Mouse (Mus musculus): ENCODE measurements around the gene Uvrag. TPM values are rescaled to one million over a fixed set of nuclear protein-coding genes. Genes with fewer than 3 reads are reported as not detected.

Gene Uvrag
- total and polyA plus RNA-seq, 3 experiments = 5.9 to 22.1 (median 21.0) TPM

- no peak for TF ChIP-seq EP300 (IDR thresholded peaks at IDR 0.05; ENCODE audit: insufficient read depth, low read depth, low read length)
- TF ChIP-seq CTCF (IDR thresholded peaks at IDR 0.05) = no peak
- no peak for TF ChIP-seq POLR2A (IDR thresholded peaks at IDR 0.05; ENCODE audit: insufficient read depth, low read depth, low read length)
- no peaks in the 10 kb centered on the region for H3K79me2 ChIP-seq (replicated peaks; ENCODE audit: control insufficient read depth, insufficient read depth, low read length)
- H3K27me3 ChIP-seq (ENCODE audit: control insufficient read depth, insufficient read depth, low read length) = no peaks in the 10 kb centered on the region
- intact Hi-C loops (cut with DNase I) = no loop called here
- 54% methylated on average over 5 of the region's 5 CpGs for WGBS
- H3K27ac ChIP-seq = peak overlapping the region; percentile 85
- H3K36me3 ChIP-seq (ENCODE audit: control insufficient read depth, insufficient read depth, low read length) = peaks cover 6% of the 10 kb centered on the region
- H3K9ac ChIP-seq (ENCODE audit: low read depth, low read length) = peak overlapping the region; percentile 25; the same call in 1 of the 2 replicates
- H3K4me3 ChIP-seq = no peak overlapping the region
- no peak for DNase-seq
- H3K4me1 ChIP-seq (ENCODE audit: control insufficient read depth, insufficient read depth, low read length) = peaks cover 15% of the 10 kb centered on the region
Measured at GRCm38 (mm10) chr7:99158904-99159303, 18.0 kb upstream of the Uvrag start.

- no peak overlapping the region for H3K4me3 ChIP-seq
- H3K4me1 ChIP-seq (ENCODE audit: control insufficient read depth, insufficient read depth, low read length) = peaks cover 15% of the 10 kb centered on the region
- no peaks in the 10 kb centered on the region for H3K79me2 ChIP-seq (replicated peaks; ENCODE audit: control insufficient read depth, insufficient read depth, low read length)
- intact Hi-C loops (cut with DNase I) = no loop called here
- WGBS = 56% methylated on average over 8 of the region's 8 CpGs
- TF ChIP-seq CTCF (IDR thresholded peaks at IDR 0.05) (no peak), POLR2A (IDR thresholded peaks at IDR 0.05; ENCODE audit: insufficient read depth, low read depth, low read length) (0 out of 2 replicates have a peak, but pooled peaks have one; percentile 23), EP300 (IDR thresholded peaks at IDR 0.05; ENCODE audit: insufficient read depth, low read depth, low read length) (0 out of 2 replicates have a peak, but pooled peaks have one; percentile 29)
- no peak overlapping the region for H3K9ac ChIP-seq (ENCODE audit: low read depth, low read length)
- DNase-seq = no peak
- H3K27me3 ChIP-seq (ENCODE audit: control insufficient read depth, insufficient read depth, low read length) = no peaks in the 10 kb centered on the region
- H3K36me3 ChIP-seq (ENCODE audit: control insufficient read depth, insufficient read depth, low read length) = peaks cover 6% of the 10 kb centered on the region
- no peak overlapping the region; the same call in 1 of the 2 replicates for H3K27ac ChIP-seq
Measured at GRCm38 (mm10) chr7:99158011-99158410, 17.1 kb upstream of the Uvrag start.

DNA sequence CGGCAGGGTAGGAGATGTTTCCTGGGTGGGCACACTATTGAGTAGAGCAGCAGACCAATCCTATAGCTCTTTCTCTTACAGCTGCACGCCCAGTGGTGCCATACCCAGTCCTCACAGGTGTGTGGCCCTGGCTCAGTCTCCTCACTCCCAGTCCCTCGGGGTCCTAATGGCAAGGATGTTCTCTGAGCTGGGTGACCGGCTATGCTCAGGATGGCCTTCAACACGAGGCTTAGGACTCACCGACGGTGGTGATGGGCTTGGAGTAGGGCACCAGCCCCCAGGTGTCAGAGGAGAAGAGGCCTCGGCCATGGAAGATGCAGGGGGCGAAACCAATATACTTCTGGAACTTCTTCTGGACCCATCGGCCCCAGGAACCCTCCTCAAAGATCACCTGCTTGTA is 15.8 kb upstream of the Uvrag start:
- peaks cover 15% of the 10 kb centered on the region for H3K4me1 ChIP-seq (ENCODE audit: control insufficient read depth, insufficient read depth, low read length)
- no peak overlapping the region for H3K9ac ChIP-seq (ENCODE audit: low read depth, low read length)
- H3K27ac ChIP-seq = no peak overlapping the region; the same call in 1 of the 2 replicates
- H3K27me3 ChIP-seq (ENCODE audit: control insufficient read depth, insufficient read depth, low read length) = no peaks in the 10 kb centered on the region
- intact Hi-C loops (cut with DNase I) = no loop called here
- peaks cover 6% of the 10 kb centered on the region for H3K36me3 ChIP-seq (ENCODE audit: control insufficient read depth, insufficient read depth, low read length)
- H3K79me2 ChIP-seq (replicated peaks; ENCODE audit: control insufficient read depth, insufficient read depth, low read length) = no peaks in the 10 kb centered on the region
- no peak overlapping the region for H3K4me3 ChIP-seq
- WGBS = 84% methylated on average over 10 of the region's 10 CpGs
- no peak for DNase-seq
- TF ChIP-seq CTCF (IDR thresholded peaks at IDR 0.05) (no peak), POLR2A (IDR thresholded peaks at IDR 0.05; ENCODE audit: insufficient read depth, low read depth, low read length) (no peak), EP300 (IDR thresholded peaks at IDR 0.05; ENCODE audit: insufficient read depth, low read depth, low read length) (no peak)

GRCm38 (mm10) chr7:99155311-99156289 is 14.7 kb upstream of the Uvrag start:
- Histone ChIP-seq H3K4me3 (no peak overlapping the region), H3K27ac (no peak overlapping the region), H3K27me3 (ENCODE audit: control insufficient read depth, insufficient read depth, low read length) (no peaks in the 10 kb centered on the region), H3K4me1 (ENCODE audit: control insufficient read depth, insufficient read depth, low read length) (peaks cover 14% of the 10 kb centered on the region), H3K9ac (ENCODE audit: low read depth, low read length) (peak overlapping the region; percentile 12; the same call in 1 of the 2 replicates), H3K36me3 (ENCODE audit: control insufficient read depth, insufficient read depth, low read length) (peaks cover 6% of the 10 kb centered on the region), H3K79me2 (replicated peaks; ENCODE audit: control insufficient read depth, insufficient read depth, low read length) (no peaks in the 10 kb centered on the region)
- WGBS = 10% methylated on average over 17 of the region's 17 CpGs
- intact Hi-C loops (cut with DNase I) = no loop called here
- no peak for TF ChIP-seq CTCF (IDR thresholded peaks at IDR 0.05)
- no peak for TF ChIP-seq POLR2A (IDR thresholded peaks at IDR 0.05; ENCODE audit: insufficient read depth, low read depth, low read length)
- TF ChIP-seq EP300 (IDR thresholded peaks at IDR 0.05; ENCODE audit: insufficient read depth, low read depth, low read length) = no peak
- no peak for DNase-seq

GRCm38 (mm10) chr7:99154648-99155151 is 13.8 kb upstream of the Uvrag start:
- TF ChIP-seq EP300 (IDR thresholded peaks at IDR 0.05; ENCODE audit: insufficient read depth, low read depth, low read length) = no peak
- TF ChIP-seq POLR2A (IDR thresholded peaks at IDR 0.05; ENCODE audit: insufficient read depth, low read depth, low read length) = no peak
- no peak for TF ChIP-seq CTCF (IDR thresholded peaks at IDR 0.05)
- intact Hi-C loops (cut with DNase I) = no loop called here

More at GRCm38 (mm10) chr7:99154648-99155151, 13.8 kb upstream of the Uvrag start:
- 56% methylated on average over 8 of the region's 8 CpGs for WGBS
- DNase-seq = no peak
- H3K27me3 ChIP-seq (ENCODE audit: control insufficient read depth, insufficient read depth, low read length) = no peaks in the 10 kb centered on the region
- H3K9ac ChIP-seq (ENCODE audit: low read depth, low read length) = no peak overlapping the region
- peaks cover 3% of the 10 kb centered on the region for H3K36me3 ChIP-seq (ENCODE audit: control insufficient read depth, insufficient read depth, low read length)
- H3K4me3 ChIP-seq = no peak overlapping the region
- no peak overlapping the region for H3K27ac ChIP-seq
- H3K79me2 ChIP-seq (replicated peaks; ENCODE audit: control insufficient read depth, insufficient read depth, low read length) = no peaks in the 10 kb centered on the region
- peaks cover 14% of the 10 kb centered on the region for H3K4me1 ChIP-seq (ENCODE audit: control insufficient read depth, insufficient read depth, low read length)

All from heart, adult 2 months (tissue).